Mouse (Mus musculus): ENCODE measurements at regions not wholly inside any gene's neighbourhood (a gene's known extent, or its start where the extent isn't known, plus 50 kb on each side); places are given as distances from the start of the nearest gene placed in this dataset.

- in situ Hi-C loops (cut with MboI; ENCODE audit: low pct_ligation_motif_present, low pct_unique_long_range_greater_than_20kb, low sequenced_read_pairs), result no loop called here
- Histone ChIP-seq H3K9ac (ENCODE audit: insufficient read depth, low read depth) (no peak overlapping the region), H3K27me3 (replicated peaks) (no peaks in the 10 kb centered on the region), H3K79me2 (replicated peaks; ENCODE audit: control insufficient read depth, extremely low read depth, insufficient read depth, poor library complexity, severe bottlenecking) (no peaks in the 10 kb centered on the region), H3K36me3 (replicated peaks in 1 of 2; ENCODE audit: control insufficient read depth in 1 of 2, insufficient read depth in 1 of 2, low read length in 1 of 2) (no peaks in the 10 kb centered on the region), H3K4me1 (ENCODE audit: control insufficient read depth in 1 of 2, insufficient read depth in 2 of 2) (peaks cover 8 to 12% of the 10 kb centered on the region in 2 experiments), H3K9me3 (replicated peaks; ENCODE audit: low read length) (no peaks in the 10 kb centered on the region), H3K4me2 (ENCODE audit: insufficient read depth, low read depth, poor library complexity, severe bottlenecking) (no peak overlapping the region), H3K4me3 (replicated peaks in 1 of 3; ENCODE audit: low read depth in 2 of 3, low read length in 2 of 3, poor library complexity in 1 of 3) (no peak overlapping the region), H3K27ac (ENCODE audit: insufficient read depth, low read depth) (no peak overlapping the region)
- TF ChIP-seq ZC3H11A (IDR thresholded peaks at IDR 0.05; ENCODE audit: low read depth, low read length), result no peak
- TF ChIP-seq KAT2A (IDR thresholded peaks at IDR 0.05; ENCODE audit: insufficient replicate concordance, low read length), result no peak
- TF ChIP-seq CHD1 (IDR thresholded peaks at IDR 0.05; ENCODE audit: low read depth, low read length), result no peak
- no peak for TF ChIP-seq MXI1 (IDR thresholded peaks at IDR 0.05; ENCODE audit: low read depth, low read length)
- no peak for TF ChIP-seq USF1 (IDR thresholded peaks at IDR 0.05; ENCODE audit: low read depth, low read length)
- TF ChIP-seq MAX (IDR thresholded peaks at IDR 0.05; ENCODE audit: low read length), result no peak
- no peak for TF ChIP-seq USF2 (conservative IDR thresholded peaks at IDR 0.05; ENCODE audit: low read depth, low read length)
- no peak for TF ChIP-seq CHD2 (IDR thresholded peaks at IDR 0.05; ENCODE audit: low read length)
- no peak for TF ChIP-seq TBP (conservative IDR thresholded peaks at IDR 0.05; ENCODE audit: low read depth, low read length)
- DNase-seq (ENCODE audit: extremely low read depth), result no peak
- dilution Hi-C loops (cut with MboI; ENCODE audit: extremely low pct_ligation_motif_present, extremely low pct_unique_long_range_greater_than_20kb, low sequenced_read_pairs), result no loop called here
Measured at GRCm38 (mm10) chr15:35233968-35234696, 876.5 kb upstream of the 9430069I07Rik start.

GRCm38 (mm10) chr15:35229614-35230013, 871.9 kb upstream of the 9430069I07Rik start:
- H3K36me3 ChIP-seq (replicated peaks in 1 of 2; ENCODE audit: control insufficient read depth in 1 of 2, insufficient read depth in 1 of 2, low read length in 1 of 2), result no peaks in the 10 kb centered on the region
- TF ChIP-seq CHD2 (IDR thresholded peaks at IDR 0.05; ENCODE audit: low read length), result no peak
- TF ChIP-seq PAX5 (IDR thresholded peaks at IDR 0.05; ENCODE audit: low read length), result no peak
- TF ChIP-seq SMC3 (IDR thresholded peaks at IDR 0.05; ENCODE audit: low read depth, low read length), result peak; percentile 29
- TF ChIP-seq ZKSCAN1 (IDR thresholded peaks at IDR 0.05; ENCODE audit: borderline replicate concordance, low read depth, low read length), result no peak
- peak in 1 of 2 experiments; percentile 34; a peak in 2 of 4 replicates for TF ChIP-seq CTCF (conservative IDR thresholded peaks at IDR 0.05 in 1 of 2, IDR thresholded peaks at IDR 0.05 in 1 of 2; ENCODE audit: low read depth in 2 of 2, low read length in 2 of 2)
- TF ChIP-seq RAD21 (IDR thresholded peaks at IDR 0.05; ENCODE audit: low read depth, low read length), result peak; percentile 35
- no peak overlapping the region for H3K27ac ChIP-seq (ENCODE audit: insufficient read depth, low read depth)
- H3K27me3 ChIP-seq (replicated peaks), result no peaks in the 10 kb centered on the region
- in situ Hi-C loops (cut with MboI; ENCODE audit: low pct_ligation_motif_present, low pct_unique_long_range_greater_than_20kb, low sequenced_read_pairs), result no loop called here
- no peaks in the 10 kb centered on the region for H3K4me1 ChIP-seq (ENCODE audit: control insufficient read depth in 1 of 2, insufficient read depth in 2 of 2)
- H3K79me2 ChIP-seq (replicated peaks; ENCODE audit: control insufficient read depth, extremely low read depth, insufficient read depth, poor library complexity, severe bottlenecking), result no peaks in the 10 kb centered on the region
- no peaks in the 10 kb centered on the region for H3K9me3 ChIP-seq (replicated peaks; ENCODE audit: low read length)
- DNase-seq (ENCODE audit: extremely low read depth), result no peak
- dilution Hi-C loops (cut with MboI; ENCODE audit: extremely low pct_ligation_motif_present, extremely low pct_unique_long_range_greater_than_20kb, low sequenced_read_pairs), result no loop called here
- H3K4me3 ChIP-seq (replicated peaks in 1 of 3; ENCODE audit: low read depth in 2 of 3, low read length in 2 of 3, poor library complexity in 1 of 3), result no peak overlapping the region
- H3K9ac ChIP-seq (ENCODE audit: insufficient read depth, low read depth), result no peak overlapping the region
- no peak overlapping the region for H3K4me2 ChIP-seq (ENCODE audit: insufficient read depth, low read depth, poor library complexity, severe bottlenecking)

Data from CH12.LX (cell line).